Mouse (Mus musculus) heart, adult 2 months (tissue): ENCODE measurements at regions not wholly inside any gene's neighbourhood (a gene's known extent, or its start where the extent isn't known, plus 50 kb on each side); places are given as distances from the start of the nearest gene placed in this dataset.

Experiments used
- DNase-seq, 2 experiments: peaks; one replicate each; pipeline ENCODE4 v3.0.0; 2021
- H3K27ac ChIP-seq: fragments of 200-600 bp; 2 replicates; pipeline ENCODE4 v1.8.1; 2022
- H3K27me3 ChIP-seq: fragments of 200-500 bp; 2 replicates; pipeline ENCODE4 v1.6.1; 2012; ENCODE audit warnings: mild to moderate bottlenecking, low read length, inconsistent platforms, mixed read lengths; ENCODE audit not compliant: control insufficient read depth, insufficient read depth
- H3K36me3 ChIP-seq: fragments of 200-500 bp; 2 replicates; pipeline ENCODE4 v1.6.1; 2012; ENCODE audit warnings: low read length, inconsistent platforms; ENCODE audit not compliant: control insufficient read depth, insufficient read depth
- H3K4me1 ChIP-seq: fragments of 200-500 bp; 2 replicates; pipeline ENCODE4 v1.6.1; 2011; ENCODE audit warnings: low read length; ENCODE audit not compliant: control insufficient read depth, insufficient read depth
- H3K4me3 ChIP-seq: fragments of 200-600 bp; 2 replicates; pipeline ENCODE4 v1.8.1; 2022
- H3K79me2 ChIP-seq: fragments of 200-500 bp; replicated peaks from 2 replicates; pipeline ENCODE4 v1.6.1; 2012; ENCODE audit warnings: mild to moderate bottlenecking, inconsistent platforms, low read length, moderate library complexity, mixed read lengths; ENCODE audit not compliant: control insufficient read depth, insufficient read depth
- H3K9ac ChIP-seq: fragments of 200-500 bp; 2 replicates; pipeline ENCODE4 v1.6.1; 2012; ENCODE audit warnings: low read depth, mild to moderate bottlenecking, control low read depth, inconsistent platforms, low read length, mixed read lengths
- CTCF ChIP-seq: fragments of 200-600 bp; IDR thresholded peaks from 2 replicates; pipeline ENCODE4 v1.8.1; 2022; ENCODE audit warnings: antibody characterized with exemption, mild to moderate bottlenecking, moderate library complexity
- EP300 ChIP-seq: fragments of 200-500 bp; IDR thresholded peaks from 2 replicates; pipeline ENCODE4 v1.6.1; 2011; ENCODE audit warnings: low read depth, low read length, control low read depth; ENCODE audit not compliant: insufficient read depth
- POLR2A ChIP-seq: fragments of 200-500 bp; IDR thresholded peaks from 2 replicates; pipeline ENCODE4 v1.6.1; 2011; ENCODE audit warnings: mild to moderate bottlenecking, low read depth, low read length, control low read depth; ENCODE audit not compliant: insufficient read depth
- WGBS: fragments of 180-500 bp; shearing (Covaris S2); methylation state at CpG from one replicate; pipeline ENCODE4 v1.1.7; 2018; 5-methylcytosine and 5-hydroxymethylcytosine counted together
- intact Hi-C: fragments of 180-260 bp; cut with DNase I; formaldehyde crosslinking; loops from one replicate; pipeline ENCODE4 v1.15.1; 2025

- TF ChIP-seq EP300 (no peak), CTCF (peak; percentile 89), POLR2A (no peak)
- no peaks in the 10 kb centered on the region for H3K27me3 ChIP-seq
- no peaks in the 10 kb centered on the region for H3K4me1 ChIP-seq
- WGBS, result 27% methylated on average over 6 of the region's 6 CpGs
- DNase-seq, result no peak
- H3K4me3 ChIP-seq, result no peak overlapping the region
- intact Hi-C loops, result loop anchor here (10.0 kb wide), 1 partner anchor 82 kb away; no protein-coding TSS in a partner anchor
- H3K36me3 ChIP-seq, result no peaks in the 10 kb centered on the region
- H3K79me2 ChIP-seq, result no peaks in the 10 kb centered on the region
- H3K27ac ChIP-seq, result no peak overlapping the region
- H3K9ac ChIP-seq, result no peak overlapping the region
These were observed 101.5 kb upstream of the 2210010C04Rik start for GRCm38 (mm10) chr6:41136717-41137400.

GRCm38 (mm10) chr6:41135160-41135559, 99.9 kb upstream of the 2210010C04Rik start:
- no peak overlapping the region for H3K4me3 ChIP-seq
- no peak overlapping the region for H3K9ac ChIP-seq
- H3K27ac ChIP-seq, result no peak overlapping the region
- intact Hi-C loops, result loop anchor here (10.0 kb wide), 1 partner anchor 80 kb away; no protein-coding TSS in a partner anchor
- no peaks in the 10 kb centered on the region for H3K36me3 ChIP-seq
- DNase-seq, result no peak
- H3K27me3 ChIP-seq, result no peaks in the 10 kb centered on the region
- TF ChIP-seq POLR2A (no peak), EP300 (no peak), CTCF (no peak)
- H3K79me2 ChIP-seq, result no peaks in the 10 kb centered on the region
- 29% methylated on average over 4 of the region's 4 CpGs for WGBS
- no peaks in the 10 kb centered on the region for H3K4me1 ChIP-seq

- Histone ChIP-seq H3K79me2 (no peaks in the 10 kb centered on the region), H3K4me3 (no peak overlapping the region), H3K4me1 (no peaks in the 10 kb centered on the region), H3K9ac (no peak overlapping the region), H3K27me3 (no peaks in the 10 kb centered on the region), H3K27ac (no peak overlapping the region), H3K36me3 (no peaks in the 10 kb centered on the region)
- intact Hi-C loops, result loop anchor here (10.0 kb wide), 1 partner anchor 75 kb away; no protein-coding TSS in a partner anchor
- DNase-seq, result no peak
- 70% methylated on average over 4 of the region's 4 CpGs for WGBS
- TF ChIP-seq CTCF, result no peak
- TF ChIP-seq POLR2A, result no peak
- TF ChIP-seq EP300, result no peak
These were observed 94.6 kb upstream of the 2210010C04Rik start for GRCm38 (mm10) chr6:41129906-41130305.

- Histone ChIP-seq H3K9ac (no peak overlapping the region), H3K4me3 (no peak overlapping the region), H3K27me3 (no peaks in the 10 kb centered on the region), H3K4me1 (no peaks in the 10 kb centered on the region), H3K36me3 (no peaks in the 10 kb centered on the region), H3K27ac (no peak overlapping the region), H3K79me2 (no peaks in the 10 kb centered on the region)
- 74% methylated on average over 7 of the region's 7 CpGs for WGBS
- TF ChIP-seq CTCF, result no peak
- no peak for TF ChIP-seq POLR2A
- TF ChIP-seq EP300, result no peak
- DNase-seq, result no peak
- intact Hi-C loops, result no loop called here
These were observed 92.5 kb upstream of the 2210010C04Rik start for GRCm38 (mm10) chr6:41127816-41128215.

- Histone ChIP-seq H3K9ac (no peak overlapping the region), H3K27me3 (no peaks in the 10 kb centered on the region), H3K4me3 (no peak overlapping the region), H3K36me3 (no peaks in the 10 kb centered on the region), H3K79me2 (no peaks in the 10 kb centered on the region), H3K27ac (no peak overlapping the region), H3K4me1 (no peaks in the 10 kb centered on the region)
- no peak for DNase-seq
- intact Hi-C loops, result no loop called here
- TF ChIP-seq CTCF (no peak), EP300 (no peak), POLR2A (no peak)
These were observed 91.5 kb upstream of the 2210010C04Rik start for GRCm38 (mm10) chr6:41126855-41127254.

GRCm38 (mm10) chr6:41121641-41122040, 86.3 kb upstream of the 2210010C04Rik start:
- 72% methylated on average over 3 of the region's 3 CpGs for WGBS
- Histone ChIP-seq H3K79me2 (no peaks in the 10 kb centered on the region), H3K27me3 (no peaks in the 10 kb centered on the region), H3K9ac (no peak overlapping the region), H3K27ac (no peak overlapping the region), H3K4me3 (no peak overlapping the region), H3K4me1 (no peaks in the 10 kb centered on the region), H3K36me3 (no peaks in the 10 kb centered on the region)
- intact Hi-C loops, result no loop called here
- DNase-seq, result no peak
- no peak for TF ChIP-seq POLR2A
- no peak for TF ChIP-seq CTCF
- TF ChIP-seq EP300, result no peak
